Comparison of ENCODE assay signal across 8 mouse cellular contexts in genomic region chr11:11131414-11132077, GRCm38 (mm10). TPM values are rescaled to one million over a fixed set of nuclear protein-coding genes. Genes with fewer than 3 reads are reported as not detected.
DNase-seq lines count a peak whose midpoint lies in the region; ATAC-seq and TF ChIP-seq lines count a peak whose summit lies in the region.

No protein-coding gene starts in this region.

- intact Hi-C loops in left cerebral cortex, postnatal 4 days (cut with DNase I) = loop anchor here (5.0 to 10.0 kb wide), 2 partner anchors 1647 to 1814 kb away; no protein-coding TSS in a partner anchor

- peak; percentile 53; the same call in 1 of the 2 replicates for ATAC-seq in intestine, embryonic 16.5 days
- ATAC-seq in neural tube, embryonic 13.5 days (ENCODE audit: low read depth) = peak; percentile 65

- WGBS in intestine, embryonic 16.5 days = 54% methylated on average over 14 of the region's 14 CpGs
- 59% methylated on average over 14 of the region's 14 CpGs for WGBS in neural tube, embryonic 13.5 days
- WGBS in thymus, adult 2 months = 54% methylated on average over 14 of the region's 14 CpGs

- H3K4me1 ChIP-seq in intestine, embryonic 16.5 days (ENCODE audit: control insufficient read depth, insufficient read depth, low read length) = no peaks in the 10 kb centered on the region
- no peaks in the 10 kb centered on the region for H3K4me1 ChIP-seq in neural tube, embryonic 13.5 days (replicated peaks)
- no peaks in the 10 kb centered on the region for H3K4me1 ChIP-seq in thymus, adult 2 months (replicated peaks; ENCODE audit: control insufficient read depth, insufficient read depth, low read length)

- H3K9me3 ChIP-seq in intestine, embryonic 16.5 days (ENCODE audit: control insufficient read depth, low read length) = no peaks in the 10 kb centered on the region
- no peaks in the 10 kb centered on the region for H3K9me3 ChIP-seq in neural tube, embryonic 13.5 days

- no peak overlapping the region for H3K9ac ChIP-seq in intestine, embryonic 16.5 days (ENCODE audit: low read depth, low read length)
- H3K9ac ChIP-seq in neural tube, embryonic 13.5 days = no peak overlapping the region

- H3K27me3 ChIP-seq in intestine, embryonic 16.5 days (replicated peaks; ENCODE audit: control insufficient read depth, insufficient read depth, low read length) = no peaks in the 10 kb centered on the region; the same call in 1 of the 2 replicates
- H3K27me3 ChIP-seq in neural tube, embryonic 13.5 days = no peaks in the 10 kb centered on the region
- no peaks in the 10 kb centered on the region for H3K27me3 ChIP-seq in thymus, adult 2 months (ENCODE audit: control insufficient read depth, insufficient read depth, low read length)

- H3K27ac ChIP-seq in intestine, embryonic 16.5 days (ENCODE audit: low read length) = no peak overlapping the region
- no peak overlapping the region for H3K27ac ChIP-seq in neural tube, embryonic 13.5 days (replicated peaks)
- H3K27ac ChIP-seq in thymus, adult 2 months (ENCODE audit: control insufficient read depth, insufficient read depth, low read length) = no peak overlapping the region

- no peak for TF ChIP-seq CTCF in thymus, adult 2 months (IDR thresholded peaks at IDR 0.05; ENCODE audit: borderline replicate concordance, control insufficient read depth, extremely low read depth, insufficient read depth, low read length, poor library complexity)

- peak; percentile 15 to 24 for DNase-seq in cerebellum, adult 18-20 months
- DNase-seq in cerebellum, adult 9-11 months = no peak
- DNase-seq in 416B (ENCODE audit: low read depth) = peak; percentile 59
- DNase-seq in embryo, embryonic 9.5 days (ENCODE audit: extremely low spot score) = peak; percentile 44
- DNase-seq in left cerebral cortex, postnatal 4 days = peak; percentile 47
- DNase-seq in thymus, adult 2 months = no peak

- no peak overlapping the region for H3K4me3 ChIP-seq in intestine, embryonic 16.5 days (ENCODE audit: low read length)
- H3K4me3 ChIP-seq in neural tube, embryonic 13.5 days = no peak overlapping the region
- H3K4me3 ChIP-seq in thymus, adult 2 months (ENCODE audit: control insufficient read depth, insufficient read depth, low read length) = no peak overlapping the region

- no peak for TF ChIP-seq POLR2A in thymus, adult 2 months (IDR thresholded peaks at IDR 0.05; ENCODE audit: control insufficient read depth, extremely low read depth, insufficient read depth, low read length, poor library complexity)

- H3K4me2 ChIP-seq in intestine, embryonic 16.5 days (ENCODE audit: low read depth, low read length) = no peak overlapping the region
- no peak overlapping the region for H3K4me2 ChIP-seq in neural tube, embryonic 13.5 days

- no peaks in the 10 kb centered on the region for H3K36me3 ChIP-seq in intestine, embryonic 16.5 days (ENCODE audit: control insufficient read depth, insufficient read depth, low read length)
- H3K36me3 ChIP-seq in neural tube, embryonic 13.5 days = no peaks in the 10 kb centered on the region
- no peaks in the 10 kb centered on the region for H3K36me3 ChIP-seq in thymus, adult 2 months (ENCODE audit: control insufficient read depth, insufficient read depth, low read length)

RNA-seq across cellular contexts. Expression of gene Vwc2, which starts 17.5 kb away (rescaled TPM):
- 0.22 TPM in 2 replicates for polyA plus RNA-seq in intestine, embryonic 16.5 days (2015; fragmentation: Nextera tagmentation; extraction: Ambion mirVana)
- total RNA-seq in left cerebral cortex, postnatal 4 days (2021) = 10 to 100 TPM in 1 of 2 experiments, 1 to 10 TPM in 1; 9.8 to 11.4 TPM
- polyA plus RNA-seq in neural tube, embryonic 13.5 days (2015; fragmentation: Nextera tagmentation; extraction: Ambion mirVana) = 4.2 and 5.3 TPM in 2 replicates
- polyA plus RNA-seq in thymus, adult 2 months (2012; rRNA removed) = 0.18 and 0.20 TPM in 2 replicates

Comparison
In these comparisons a context has a peak if more than half of its experiments do, and no peak if none do; other contexts are left out.
1. DNase-seq: peak in cerebellum, adult 18-20 months (2 of 2), 416B (single experiment), embryo, embryonic 9.5 days (single experiment) and left cerebral cortex, postnatal 4 days (single experiment); none in cerebellum, adult 9-11 months (single experiment) and thymus, adult 2 months (single experiment).